Mouse (Mus musculus) olfactory bulb, adult 2 months (tissue): ENCODE data around the gene 4930407I10Rik.

ENCODE experiments used
- CTCF ChIP-seq: fragments of 200-500 bp; IDR thresholded peaks from 2 replicates; pipeline ENCODE4 v1.5.1; 2012; ENCODE audit warnings: low read depth, mild to moderate bottlenecking, low read length, moderate library complexity; ENCODE audit not compliant: insufficient read depth
- POLR2A ChIP-seq: fragments of 200-500 bp; IDR thresholded peaks from 2 replicates; pipeline ENCODE4 v1.6.1; 2012; ENCODE audit warnings: mild to moderate bottlenecking, low read depth, low read length, moderate library complexity; ENCODE audit not compliant: insufficient read depth

DNA sequence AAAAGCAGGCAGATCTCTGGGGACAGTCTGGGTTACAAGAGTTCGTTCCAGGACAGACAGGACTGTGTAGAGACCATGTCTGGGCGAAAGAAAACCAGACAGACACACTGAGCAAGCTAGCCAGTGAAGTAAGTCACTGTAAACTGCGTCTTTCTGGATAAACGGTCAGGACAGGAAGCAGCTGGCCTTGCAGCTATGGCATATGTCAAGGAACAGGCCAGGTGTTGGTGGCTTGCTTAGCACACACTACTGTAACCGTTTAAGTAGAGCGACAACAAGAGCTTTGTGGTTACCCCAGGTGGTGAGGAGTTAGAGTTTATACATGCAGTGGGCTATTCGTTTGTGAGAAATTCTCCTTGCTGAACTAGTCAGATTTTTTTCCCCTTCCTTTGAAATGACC is 31.2 kb upstream of the 4930407I10Rik start:
- no peak for TF ChIP-seq CTCF
- no peak for TF ChIP-seq POLR2A
